Mouse (Mus musculus) adrenal gland, postnatal 4 days (tissue): ENCODE data around the gene C1rl. TPM values are rescaled to one million over a fixed set of nuclear protein-coding genes. Genes with fewer than 3 reads are reported as not detected.
A peak's percentile ranks its signal among the peaks of the same experiment; 100 is the strongest.
"Not testable (repeated sequence)": the region's sequence is repeated elsewhere in the genome, so short reads cannot be mapped to it uniquely, and the experiment has no call there.

Experiments used
- DNase-seq, 2 experiments: peaks; one replicate each; pipeline ENCODE4 v3.0.0; 2021 to 2022; ENCODE audit warnings: low spot score in 2 of 2, mixed read lengths in 2 of 2
- total RNA-seq, 2 experiments: library from RNA; stranded (reverse); gene quantifications; 2 replicates each; pipeline ENCODE4 v1.2.3; 2021

C1rl gene
- total RNA-seq, 2 experiments from 2014 or later = 13.2 to 19.9 TPM

DNA sequence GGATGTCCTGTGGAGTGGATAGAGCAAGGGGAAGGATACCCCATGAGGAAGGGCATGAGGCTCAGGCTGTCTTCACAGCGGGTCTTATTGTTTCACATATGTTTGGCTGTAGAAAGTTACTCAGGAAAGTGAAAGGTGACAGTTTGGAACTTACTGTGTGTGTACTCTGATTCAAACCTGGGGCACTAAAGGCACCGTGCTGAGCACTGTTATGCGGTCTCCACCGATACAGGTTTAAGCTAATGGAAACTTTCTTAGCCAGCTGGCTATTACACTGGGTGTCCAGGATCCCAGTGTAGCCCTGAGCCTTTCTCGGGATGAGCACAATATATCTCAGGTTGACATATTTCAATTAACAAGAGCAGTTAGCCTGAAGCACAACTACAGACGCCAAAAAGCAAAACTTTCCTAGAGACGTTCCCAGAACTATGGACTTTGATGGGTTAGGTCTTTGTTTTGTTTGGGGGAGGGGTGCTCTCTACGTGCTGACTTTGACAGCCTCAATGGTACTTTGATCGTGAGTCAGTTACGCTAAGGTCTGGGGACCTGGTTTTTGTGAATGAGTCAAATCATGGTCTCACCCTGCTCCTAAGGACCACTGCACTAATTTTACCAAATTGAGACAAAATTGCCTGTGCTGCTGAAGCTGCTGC, 7.1 kb downstream of the C1rl start:
- no peak for DNase-seq

DNA sequence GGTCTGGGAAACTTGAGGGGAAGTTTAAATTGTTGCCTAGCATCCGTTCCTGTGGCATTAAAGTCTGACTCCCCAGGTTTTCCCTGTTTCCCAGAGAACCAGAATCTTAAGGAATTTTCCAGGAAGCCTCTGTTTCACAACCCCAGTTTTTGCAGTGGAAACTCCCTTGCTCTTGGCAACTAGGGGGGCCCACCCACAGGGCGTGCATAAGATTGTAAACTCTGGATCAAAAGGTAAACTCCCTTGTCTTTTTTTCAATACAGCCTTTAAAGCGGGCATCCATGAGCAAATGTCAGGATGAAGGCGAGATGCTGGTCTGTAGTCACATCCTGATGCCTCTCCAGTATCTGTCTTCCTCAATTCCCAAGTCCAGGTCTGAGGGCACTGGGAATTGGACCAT, 8.6 kb downstream of the C1rl start:
- DNase-seq = no peak

DNA sequence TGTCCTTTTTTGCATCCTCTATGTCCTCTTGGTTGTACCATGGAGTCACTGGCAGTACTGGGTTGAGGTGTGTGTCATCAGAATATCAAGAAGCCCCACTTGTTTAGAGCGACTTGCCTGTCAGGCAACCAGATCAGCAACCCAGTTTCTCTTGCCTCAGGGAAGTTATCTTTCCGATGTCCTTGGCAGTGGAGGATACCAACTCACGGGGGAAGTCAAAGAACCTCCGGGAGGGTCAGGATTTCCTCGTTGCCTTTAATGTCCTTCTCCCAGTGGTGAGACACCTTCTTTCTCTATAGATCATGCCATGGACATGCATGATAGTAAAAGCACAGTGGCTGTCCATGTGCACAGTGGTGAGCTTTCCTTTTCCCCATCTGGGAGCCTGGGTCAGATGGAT, 9.1 kb downstream of the C1rl start:
- no peak for DNase-seq

DNA sequence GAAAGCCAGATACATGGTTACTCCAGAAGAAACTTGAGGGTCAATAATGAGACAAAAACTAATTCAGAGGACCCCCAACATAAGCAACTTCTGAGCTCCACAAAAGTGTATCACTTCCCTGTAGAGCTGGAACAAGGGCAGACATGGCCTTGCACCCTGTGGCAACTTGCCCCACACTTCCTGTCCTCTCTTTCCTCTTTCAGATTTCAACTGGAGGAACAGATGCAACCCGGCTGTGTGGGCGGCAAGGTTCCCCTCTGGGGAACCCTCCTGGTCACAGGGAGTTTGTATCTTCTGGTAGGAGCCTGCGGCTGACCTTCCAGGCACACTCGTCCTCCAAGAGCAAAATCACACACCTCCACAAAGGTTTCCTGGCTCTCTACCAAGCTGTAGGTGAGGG, 12.1 kb downstream of the C1rl start:
- no peak for DNase-seq

DNA sequence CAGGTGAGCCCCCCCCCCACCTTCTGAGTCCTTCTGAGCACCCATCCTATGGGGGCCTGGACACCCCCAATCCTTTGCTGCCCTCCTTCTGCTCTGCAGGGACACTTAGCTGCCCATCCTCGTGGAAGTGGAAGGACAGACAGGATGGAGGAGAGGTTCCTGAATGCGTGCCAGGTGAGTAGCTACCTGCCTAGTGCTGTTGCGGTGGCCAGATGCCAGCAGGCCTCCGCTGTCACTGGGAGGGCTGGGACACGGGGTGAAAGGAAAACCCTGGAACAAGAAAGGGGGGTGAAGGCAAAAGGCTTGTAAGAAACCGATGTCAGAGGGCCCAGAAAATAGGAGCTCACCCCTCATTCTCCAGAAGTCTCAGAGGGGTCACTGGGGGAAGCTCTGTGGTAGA, 14.1 kb downstream of the C1rl start:
- DNase-seq = no peak

DNA sequence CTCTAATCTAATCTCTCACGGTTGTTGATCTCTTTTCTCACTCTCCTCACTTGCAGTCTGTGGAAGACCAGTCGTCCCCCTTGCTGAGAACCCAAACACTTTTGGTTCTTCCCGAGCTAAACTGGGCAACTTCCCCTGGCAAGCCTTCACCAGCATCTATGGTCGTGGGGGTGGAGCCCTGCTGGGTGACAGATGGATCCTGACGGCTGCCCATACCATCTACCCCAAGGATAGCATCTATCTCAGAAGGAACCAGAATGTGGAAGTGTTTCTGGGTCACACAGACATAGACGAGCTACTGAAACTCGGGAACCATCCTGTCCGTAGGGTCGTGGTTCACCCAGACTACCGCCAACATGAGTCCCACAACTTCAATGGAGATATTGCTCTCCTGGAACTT, 15.4 kb downstream of the C1rl start:
- no peak for DNase-seq

DNA sequence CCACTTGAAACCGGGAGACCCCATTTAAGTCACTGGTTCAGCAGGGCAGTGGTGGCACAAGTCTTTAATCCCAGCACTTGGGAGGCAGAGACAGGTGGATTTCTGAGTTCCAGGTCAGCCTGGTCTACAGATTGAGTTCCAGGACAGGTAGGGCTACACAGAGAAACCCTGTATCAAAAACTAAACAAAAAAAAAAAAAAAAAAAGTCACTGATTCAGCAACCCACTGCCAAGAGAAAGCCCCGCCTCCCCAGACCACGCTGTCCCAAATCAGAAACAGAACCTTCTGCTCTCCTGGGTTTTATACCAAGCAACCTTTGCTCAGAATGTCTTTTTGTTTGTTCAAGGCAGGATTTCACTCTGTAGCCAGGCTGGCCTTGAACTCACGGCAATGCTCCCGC, 16.3 kb downstream of the C1rl start:
- DNase-seq = not testable (repeated sequence)

DNA sequence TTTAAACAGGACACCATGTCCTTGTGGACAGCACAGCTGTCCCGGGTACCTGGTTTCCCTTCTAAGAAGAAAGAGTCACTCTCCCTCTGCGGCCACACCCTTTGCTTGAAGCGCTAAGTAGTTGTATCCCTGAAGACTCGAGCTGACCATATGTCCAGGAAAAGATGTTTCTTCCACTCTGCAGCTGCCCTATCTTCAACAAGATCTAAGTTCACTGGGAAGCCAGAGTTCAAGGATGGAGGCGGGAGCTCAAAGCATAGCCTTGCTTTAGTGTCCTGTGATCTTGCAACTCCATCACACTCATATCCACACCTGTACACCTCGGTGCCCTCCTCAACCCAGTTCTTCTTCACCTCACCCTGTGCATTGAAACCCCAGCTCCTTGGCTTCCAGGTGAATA, 19.0 kb downstream of the C1rl start:
- no peak for DNase-seq

DNA sequence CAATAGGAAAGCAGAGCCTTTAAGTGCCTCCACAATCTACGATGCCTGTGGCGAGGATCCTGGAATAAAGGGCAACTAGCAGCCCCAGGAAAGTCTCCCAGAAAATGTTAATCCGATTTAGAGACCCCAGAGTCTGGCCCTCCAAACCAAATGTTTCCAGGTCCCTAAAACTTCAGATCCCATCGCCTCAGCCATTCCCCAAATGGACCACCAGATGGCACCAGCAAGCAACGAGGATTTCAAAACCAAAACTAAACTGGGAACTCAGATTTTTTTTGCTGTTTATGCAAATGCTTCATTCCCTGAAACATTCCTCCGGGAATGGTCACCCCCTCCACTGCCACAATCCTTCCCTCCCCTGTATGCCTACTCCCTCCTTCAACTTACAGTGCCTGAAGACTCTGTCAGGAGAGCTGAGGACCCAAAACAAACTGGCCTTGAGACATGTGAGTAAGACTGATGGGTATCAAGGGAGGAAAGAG, 19.5 kb downstream of the C1rl start, which contains the start of gene C1ra:
Gene C1ra (plus strand): TSS at position 51 of the 482 bp plus-strand sequence.
- peak in 1 of 2 experiments; percentile 60 for DNase-seq

DNA sequence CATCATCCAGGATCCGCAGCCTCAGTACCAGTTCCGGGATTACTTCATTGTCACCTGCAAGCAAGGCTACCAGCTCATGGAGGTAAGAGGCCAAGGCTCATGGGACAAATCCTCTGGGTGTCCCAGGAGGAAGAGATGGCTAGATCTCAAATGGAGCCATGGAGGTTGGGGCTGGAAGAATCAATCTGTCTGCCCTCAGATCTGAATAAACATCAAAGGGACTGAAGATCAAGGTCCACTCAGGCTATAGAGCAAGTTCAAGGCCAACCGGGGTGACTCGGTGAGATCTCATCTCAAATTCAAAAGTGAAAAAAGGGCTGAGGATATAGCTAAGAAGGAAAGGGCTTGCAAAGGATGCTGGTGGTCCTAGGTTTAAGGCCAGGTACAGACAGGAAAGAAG, 24.8 kb downstream of the C1rl start:
- not testable (repeated sequence) for DNase-seq

DNA sequence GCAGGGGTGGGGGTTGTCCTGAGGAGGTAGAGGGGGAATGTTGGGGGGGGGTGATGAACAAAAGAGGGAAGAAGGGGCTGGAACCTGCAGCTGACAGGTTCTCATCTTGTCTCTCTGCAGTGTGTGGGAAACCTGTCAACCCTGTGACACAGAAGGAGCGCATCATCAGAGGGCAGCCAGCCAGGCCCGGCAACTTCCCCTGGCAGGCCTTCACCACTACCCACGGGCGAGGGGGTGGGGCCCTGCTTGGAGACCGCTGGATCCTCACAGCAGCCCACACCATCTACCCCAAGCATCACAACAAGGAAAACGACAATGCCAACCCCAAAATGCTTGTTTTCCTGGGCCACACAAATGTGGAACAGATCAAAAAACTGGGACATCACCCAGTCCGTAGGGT, 29.2 kb downstream of the C1rl start:
- DNase-seq = not testable (repeated sequence)

DNA sequence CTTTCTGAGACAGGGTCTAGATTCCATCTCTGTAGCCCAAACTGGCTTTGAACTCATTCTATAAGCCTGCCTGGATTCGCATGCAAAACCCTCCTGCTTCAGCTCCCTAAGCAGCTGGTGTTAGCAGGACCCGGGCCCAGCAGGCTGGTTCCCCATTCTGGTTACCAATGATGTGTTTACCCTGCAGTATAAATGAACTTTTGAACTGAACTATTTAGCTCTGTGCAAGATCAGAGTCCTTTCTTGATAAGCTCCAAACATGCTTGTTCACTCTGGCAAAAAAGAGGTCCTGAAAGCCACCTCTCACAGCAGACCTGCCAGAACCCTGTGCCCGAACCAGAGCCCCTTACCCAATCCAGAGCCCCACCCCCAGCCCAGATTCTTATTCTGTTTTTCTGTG, 35.0 kb downstream of the C1rl start:
- DNase-seq = no peak

DNA sequence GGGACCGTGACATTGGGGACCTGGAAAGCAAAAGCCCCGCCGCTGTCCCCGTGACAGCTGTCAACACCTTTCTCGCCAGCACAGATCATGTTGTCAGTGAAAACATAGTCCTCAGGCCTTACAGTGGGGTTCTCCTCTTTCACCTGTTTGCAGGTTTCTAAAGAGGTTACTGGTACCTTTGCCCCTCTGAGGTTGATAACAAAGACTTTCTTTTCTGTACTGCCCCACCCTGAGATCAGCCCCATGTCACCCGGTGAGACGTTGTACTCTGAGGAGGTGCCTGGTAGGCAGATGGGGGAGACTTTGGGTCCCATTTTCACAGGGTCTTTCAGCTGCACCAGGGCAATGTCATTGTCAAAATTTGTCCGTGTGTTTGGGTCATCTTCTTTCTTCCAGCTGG, 38.2 kb downstream of the C1rl start:
- DNase-seq = no peak

DNA sequence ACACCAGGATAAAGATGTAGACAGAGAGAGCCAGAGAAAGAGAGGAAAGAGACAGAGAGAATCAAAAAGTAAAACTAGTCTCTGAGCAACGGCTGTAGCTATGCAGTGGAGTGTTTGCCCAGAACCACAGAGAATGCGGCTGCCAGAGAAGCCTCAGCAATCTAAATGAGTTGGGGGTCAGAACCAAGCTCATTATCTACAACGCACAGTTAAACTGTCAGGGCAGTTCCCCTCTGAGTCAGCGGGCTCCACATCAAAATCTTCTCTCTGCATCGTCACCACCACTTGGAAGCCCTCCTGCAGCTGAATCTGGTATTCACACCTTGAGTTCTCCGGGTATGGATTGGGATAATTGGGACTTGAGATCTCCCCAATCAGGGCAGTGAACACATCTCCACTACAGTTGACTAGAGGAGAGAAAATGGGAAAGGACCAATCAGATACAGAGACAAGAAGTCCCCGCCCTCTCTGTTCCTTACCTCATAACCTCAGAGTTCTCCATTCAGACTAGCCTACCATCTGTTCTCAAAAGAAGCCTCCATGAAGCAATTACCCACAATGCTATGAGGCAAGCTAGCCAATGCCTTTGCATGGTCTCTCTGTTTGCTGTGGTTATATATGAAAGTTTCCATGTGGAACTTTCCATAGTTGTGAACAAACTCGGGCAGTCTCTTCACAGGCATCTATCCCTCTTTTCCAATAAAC, 43.4 kb downstream of the C1rl start:
- not testable (repeated sequence) for DNase-seq

DNA sequence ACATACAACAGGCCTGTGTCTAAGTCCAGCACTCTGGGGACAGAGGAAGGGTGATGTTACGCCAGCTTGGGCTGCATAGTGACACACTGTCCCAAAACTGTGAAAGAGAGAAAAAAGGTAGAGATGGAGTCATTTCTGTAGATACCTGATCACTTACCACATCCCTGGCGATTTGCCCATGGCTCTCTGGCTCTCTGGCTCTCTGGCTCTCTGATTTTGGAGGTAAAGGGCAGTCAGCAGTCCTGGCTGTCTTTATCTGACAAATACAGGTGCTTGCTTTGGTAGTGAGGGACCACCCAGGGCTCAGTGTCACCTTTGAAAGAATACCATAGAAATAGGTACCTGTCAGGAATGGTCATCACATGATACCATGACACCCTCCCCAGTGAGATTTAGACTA, 48.3 kb downstream of the C1rl start:
- not testable (repeated sequence) for DNase-seq

DNA sequence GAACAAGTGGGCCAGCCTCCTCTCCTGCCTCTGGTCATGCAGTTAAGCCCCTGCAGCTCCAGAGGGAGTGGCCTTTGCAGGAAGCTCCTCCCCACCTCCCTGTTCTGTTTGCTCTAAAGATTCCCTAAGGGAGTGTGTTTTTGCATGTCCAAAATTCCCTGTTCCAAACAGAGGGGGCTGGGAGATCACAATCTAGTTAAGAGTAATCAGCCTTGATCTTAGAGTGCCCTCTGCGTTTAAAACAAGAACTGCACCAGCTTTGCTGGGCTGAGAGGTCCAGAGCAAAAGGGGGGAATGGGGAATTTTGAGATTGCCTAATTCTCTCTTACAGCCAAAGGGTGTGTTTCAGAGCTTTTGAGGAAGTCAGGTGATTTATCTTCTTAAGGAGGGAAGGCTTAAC, 49.4 kb downstream of the C1rl start, which contains the start of gene C1s1:
Gene C1s1 (minus strand): TSS at position 76 of the 400 bp plus-strand sequence.
- peak in 1 of 2 experiments; percentile 15 for DNase-seq

DNA sequence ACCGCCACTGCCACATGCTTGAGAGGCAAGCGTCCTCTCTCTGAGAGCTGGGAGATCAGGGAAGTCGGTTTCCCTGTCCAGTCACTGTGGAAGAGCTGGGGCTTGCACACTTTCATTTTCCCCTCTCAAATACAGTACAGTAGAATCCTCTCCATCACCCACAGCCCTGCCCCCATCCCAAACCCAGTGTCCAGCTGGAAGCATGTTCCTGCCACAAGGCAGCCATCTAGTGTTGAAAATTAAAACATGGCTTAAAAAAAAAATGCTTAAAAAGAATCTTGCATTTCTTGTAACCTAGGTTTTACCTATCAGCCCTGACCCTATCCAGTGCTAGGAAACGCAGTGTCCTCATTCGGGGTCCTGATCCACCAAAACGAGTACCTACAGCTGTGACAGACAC, 51.6 kb downstream of the C1rl start:
- DNase-seq = no peak

DNA sequence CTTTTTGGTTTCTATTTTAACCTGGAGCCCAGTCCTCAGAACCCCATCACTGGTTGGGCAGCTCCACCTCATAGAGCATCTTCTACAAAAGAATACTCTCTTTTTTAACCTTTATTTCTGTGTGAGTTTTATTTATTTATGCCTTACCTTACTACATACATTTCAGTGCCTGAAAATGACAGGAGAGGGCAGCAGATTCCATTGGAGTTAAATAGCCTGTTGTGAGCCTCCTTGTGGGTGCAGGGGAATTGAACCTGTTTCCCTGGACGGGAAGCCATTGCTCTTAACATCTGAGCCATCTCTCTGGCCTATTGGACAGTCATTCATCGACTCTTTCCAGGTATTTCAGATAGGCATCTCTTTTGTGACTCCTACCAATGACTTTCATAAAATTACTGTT, 52.5 kb downstream of the C1rl start:
- no peak for DNase-seq

DNA sequence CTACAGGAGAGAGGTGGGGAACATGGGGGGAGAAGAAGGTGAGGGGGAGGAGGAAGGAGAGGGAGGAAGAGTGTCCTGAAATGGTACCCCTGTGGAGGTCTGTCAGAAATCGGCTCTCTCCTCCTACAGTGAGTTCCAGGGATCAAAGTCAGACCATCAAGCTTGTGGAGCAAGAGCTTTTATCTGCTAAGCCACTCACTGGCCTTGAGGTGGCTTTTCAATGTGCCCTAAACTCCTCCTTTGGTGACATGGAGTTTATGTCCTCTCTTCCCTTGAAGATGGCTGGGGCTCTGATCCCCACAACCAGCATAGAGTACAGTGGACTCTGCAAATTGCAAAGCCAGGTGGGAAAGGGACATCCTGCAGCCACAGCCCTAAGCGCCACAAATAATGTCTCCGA, 55.1 kb downstream of the C1rl start:
- not testable (repeated sequence) for DNase-seq

DNA sequence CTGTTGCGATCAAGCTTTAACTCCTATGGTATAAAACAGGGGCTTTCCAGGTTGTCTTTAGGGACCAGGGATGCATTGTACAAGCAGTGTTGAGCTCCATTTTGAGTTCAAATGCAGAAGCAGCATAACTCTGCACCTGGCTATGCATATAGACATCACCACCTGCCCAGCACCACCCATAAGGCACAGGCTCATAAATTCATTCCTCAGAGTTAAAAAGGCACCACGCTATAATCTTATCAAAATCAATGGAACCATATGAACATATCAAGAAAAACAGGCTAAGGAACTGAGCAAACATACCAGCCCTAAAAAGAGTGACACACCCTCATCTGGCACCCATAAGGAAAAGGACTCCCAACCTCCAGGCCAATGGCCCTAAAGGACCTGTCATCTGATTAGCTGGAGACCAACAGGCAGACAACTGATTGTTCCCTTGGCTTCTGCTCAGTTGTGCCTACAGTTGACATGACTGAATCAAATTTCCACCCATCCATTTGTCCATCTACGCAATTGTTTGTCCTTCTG, 56.2 kb downstream of the C1rl start:
- no peak for DNase-seq

DNA sequence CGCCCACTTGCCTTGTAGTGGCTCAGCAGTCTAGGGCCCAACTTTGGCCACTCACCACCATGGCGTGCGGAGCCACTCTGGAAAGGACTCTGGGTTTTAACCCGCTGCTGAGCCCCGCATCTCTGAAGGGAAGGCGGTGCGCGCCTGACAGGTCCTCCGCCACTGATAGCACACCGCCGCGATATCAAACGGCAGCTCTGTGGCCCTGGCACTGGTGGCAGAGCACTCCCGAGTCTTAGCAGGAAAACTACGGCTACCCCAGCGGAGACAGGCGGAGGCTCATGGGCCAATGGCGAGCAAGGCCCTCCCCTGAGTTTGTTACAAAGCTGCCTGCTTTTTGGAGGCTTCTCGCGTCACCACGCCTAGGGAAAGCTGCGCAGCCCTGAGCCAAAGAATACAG, 59.9 kb downstream of the C1rl start:
- DNase-seq = no peak

DNA sequence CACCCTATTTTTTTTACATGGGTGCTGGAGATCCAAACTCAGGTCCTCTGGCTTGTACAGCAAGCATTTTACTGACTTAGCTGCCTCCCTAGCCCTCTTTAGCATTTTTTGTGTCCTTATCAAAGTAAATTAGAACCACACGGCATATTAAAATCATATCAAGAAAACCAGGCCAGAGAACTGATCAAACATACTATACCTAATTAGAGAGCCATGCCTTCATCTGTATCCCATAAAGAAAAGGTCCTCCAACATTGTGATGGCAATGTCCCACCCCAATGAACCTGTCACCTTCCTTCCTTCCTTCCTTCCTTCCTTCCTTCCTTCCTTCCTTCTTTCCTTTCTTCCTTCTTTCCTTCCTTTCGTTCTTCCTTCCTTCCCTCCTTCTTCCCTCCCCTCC, 63.0 kb downstream of the C1rl start:
- not testable (repeated sequence) for DNase-seq
